Mouse (Mus musculus) embryonic fibroblast, embryonic 13.5 days (primary cell): ENCODE measurements around the gene Ccl5. TPM values are rescaled to one million over a fixed set of nuclear protein-coding genes. Genes with fewer than 3 reads are reported as not detected.
"Not testable (repeated sequence)": the region's sequence is repeated elsewhere in the genome, so short reads cannot be mapped to it uniquely, and the experiment has no call there.

Source experiments
- H3K27ac ChIP-seq: 2 replicates; pipeline ENCODE4 v1.5.1; 2012; ENCODE audit warnings: low read length, control low read depth, inconsistent platforms; ENCODE audit not compliant: insufficient read depth
- H3K4me1 ChIP-seq: 2 replicates; pipeline ENCODE4 v1.6.1; 2011; ENCODE audit warnings: low read length; ENCODE audit not compliant: control insufficient read depth, insufficient read depth
- H3K4me3 ChIP-seq: 2 replicates; pipeline ENCODE4 v1.5.1; 2011; ENCODE audit warnings: mild to moderate bottlenecking, control low read depth, low read length; ENCODE audit not compliant: insufficient read depth
- CTCF ChIP-seq: IDR thresholded peaks from 2 replicates; pipeline ENCODE4 v1.5.1; 2011; ENCODE audit warnings: mild to moderate bottlenecking, control low read depth, low read length, moderate library complexity, borderline replicate concordance; ENCODE audit not compliant: insufficient read depth
- POLR2A ChIP-seq: IDR thresholded peaks from 2 replicates; pipeline ENCODE4 v1.6.1; 2011; ENCODE audit warnings: low read depth, mild to moderate bottlenecking, control low read depth, low read length, moderate library complexity
- polyA plus RNA-seq: library from polyadenylated mRNA; stranded (reverse); fragments of >200 nt; gene quantifications from 2 replicates; pipeline ENCODE4 v1.2.4, GENCODE M21; 2011; ENCODE audit warnings: low read depth; ENCODE audit not compliant: missing spikeins, insufficient read length

The Ccl5 gene
- polyA plus RNA-seq, 1 experiment = 4.1 TPM

- H3K4me3 ChIP-seq = no peak overlapping the region
- no peaks in the 10 kb centered on the region for H3K4me1 ChIP-seq
- no peak overlapping the region for H3K27ac ChIP-seq
- TF ChIP-seq CTCF (no peak), POLR2A (no peak)
Measured at GRCm38 (mm10) chr11:83567311-83567710, 37.0 kb upstream of the Ccl5 start.

GRCm38 (mm10) chr11:83566617-83567016 is 36.3 kb upstream of the Ccl5 start:
- no peak overlapping the region for H3K4me3 ChIP-seq
- TF ChIP-seq CTCF (no peak), POLR2A (no peak)
- H3K27ac ChIP-seq = no peak overlapping the region
- no peaks in the 10 kb centered on the region for H3K4me1 ChIP-seq

- no peak for TF ChIP-seq CTCF
- TF ChIP-seq POLR2A = no peak
- H3K4me1 ChIP-seq = no peaks in the 10 kb centered on the region
- H3K4me3 ChIP-seq = no peak overlapping the region
- peak overlapping the region; percentile 87 for H3K27ac ChIP-seq
Measured at GRCm38 (mm10) chr11:83563754-83564153, 33.4 kb upstream of the Ccl5 start.

GRCm38 (mm10) chr11:83562311-83562887 is 32.1 kb upstream of the Ccl5 start:
- H3K4me3 ChIP-seq = no peak overlapping the region
- TF ChIP-seq CTCF = no peak
- TF ChIP-seq POLR2A = no peak
- no peak overlapping the region for H3K27ac ChIP-seq
- H3K4me1 ChIP-seq = no peaks in the 10 kb centered on the region

- TF ChIP-seq CTCF (no peak), POLR2A (no peak)
Measured at GRCm38 (mm10) chr11:83560405-83560804, 30.1 kb upstream of the Ccl5 start.

GRCm38 (mm10) chr11:83557074-83557473 is 26.8 kb upstream of the Ccl5 start:
- H3K4me3 ChIP-seq = no peak overlapping the region
- no peaks in the 10 kb centered on the region for H3K4me1 ChIP-seq
- TF ChIP-seq POLR2A = no peak
- no peak overlapping the region for H3K27ac ChIP-seq

More at GRCm38 (mm10) chr11:83560405-83560804, 30.1 kb upstream of the Ccl5 start:
- H3K4me3 ChIP-seq = no peak overlapping the region
- H3K4me1 ChIP-seq = no peaks in the 10 kb centered on the region
- H3K27ac ChIP-seq = no peak overlapping the region

GRCm38 (mm10) chr11:83556085-83556781 is 25.9 kb upstream of the Ccl5 start:
- Histone ChIP-seq H3K27ac (no peak overlapping the region), H3K4me1 (no peaks in the 10 kb centered on the region), H3K4me3 (no peak overlapping the region)
- TF ChIP-seq POLR2A (no peak), CTCF (no peak)

- no peak for TF ChIP-seq CTCF
- no peak for TF ChIP-seq POLR2A
- no peaks in the 10 kb centered on the region for H3K4me1 ChIP-seq
- H3K27ac ChIP-seq = no peak overlapping the region
- no peak overlapping the region for H3K4me3 ChIP-seq
Measured at GRCm38 (mm10) chr11:83551668-83552067, 21.4 kb upstream of the Ccl5 start.

- H3K4me3 ChIP-seq, H3K27ac ChIP-seq, H3K4me1 ChIP-seq: not testable (repeated sequence)
Measured at GRCm38 (mm10) chr11:83551037-83551436, 20.7 kb upstream of the Ccl5 start.

- no peaks in the 10 kb centered on the region for H3K4me1 ChIP-seq
- H3K4me3 ChIP-seq = no peak overlapping the region
- no peak for TF ChIP-seq POLR2A
- no peak for TF ChIP-seq CTCF
- H3K27ac ChIP-seq = no peak overlapping the region
Measured at GRCm38 (mm10) chr11:83550186-83550632, 19.9 kb upstream of the Ccl5 start.

GRCm38 (mm10) chr11:83544214-83544613 is 13.9 kb upstream of the Ccl5 start:
- TF ChIP-seq POLR2A (no peak), CTCF (no peak)
- Histone ChIP-seq H3K4me3 (no peak overlapping the region), H3K4me1 (peaks cover 5% of the 10 kb centered on the region), H3K27ac (no peak overlapping the region)

GRCm38 (mm10) chr11:83541415-83541814 is 11.1 kb upstream of the Ccl5 start:
- TF ChIP-seq CTCF = no peak
- TF ChIP-seq POLR2A = no peak
- H3K4me3 ChIP-seq = no peak overlapping the region
- H3K4me1 ChIP-seq = peaks cover 11% of the 10 kb centered on the region
- no peak overlapping the region for H3K27ac ChIP-seq
